Mouse (Mus musculus) adrenal gland (tissue): ENCODE measurements around the gene Cdh13.

ENCODE experiments used
- intact Hi-C: fragments of 180-260 bp; cut with DNase I; formaldehyde crosslinking; loops from one replicate; pipeline ENCODE4 v1.15.1; 2025

The Cdh13 gene

GRCm38 (mm10) chr8:118290266-118290665 lies 6.7 kb downstream of the Cdh13 start:
- intact Hi-C loops = no loop called here

GRCm38 (mm10) chr8:118296477-118296876 lies 12.9 kb downstream of the Cdh13 start:
- intact Hi-C loops = no loop called here

GRCm38 (mm10) chr8:118306957-118307356 lies 23.4 kb downstream of the Cdh13 start:
- intact Hi-C loops = no loop called here

- intact Hi-C loops = no loop called here
Observed at GRCm38 (mm10) chr8:118309106-118309505, 25.6 kb downstream of the Cdh13 start.

- intact Hi-C loops = no loop called here
Observed at GRCm38 (mm10) chr8:118313426-118314187, 30.1 kb downstream of the Cdh13 start.

GRCm38 (mm10) chr8:118314188-118314563 lies 30.6 kb downstream of the Cdh13 start:
- intact Hi-C loops = no loop called here

GRCm38 (mm10) chr8:118314932-118315331 lies 31.4 kb downstream of the Cdh13 start:
- intact Hi-C loops = no loop called here

GRCm38 (mm10) chr8:118316440-118316839 lies 32.9 kb downstream of the Cdh13 start:
- intact Hi-C loops = no loop called here

- intact Hi-C loops = no loop called here
Observed at GRCm38 (mm10) chr8:118320566-118320965, 37.0 kb downstream of the Cdh13 start.

GRCm38 (mm10) chr8:118323421-118323820 lies 39.9 kb downstream of the Cdh13 start:
- intact Hi-C loops = no loop called here

- intact Hi-C loops = no loop called here
Observed at GRCm38 (mm10) chr8:118334933-118335332, 51.4 kb downstream of the Cdh13 start.

GRCm38 (mm10) chr8:118339711-118340110 lies 56.2 kb downstream of the Cdh13 start:
- intact Hi-C loops = no loop called here

- intact Hi-C loops = no loop called here
Observed at GRCm38 (mm10) chr8:118343267-118343666, 59.7 kb downstream of the Cdh13 start.

- intact Hi-C loops = no loop called here
Observed at GRCm38 (mm10) chr8:118348710-118349489, 65.4 kb downstream of the Cdh13 start.

GRCm38 (mm10) chr8:118350136-118350535 lies 66.6 kb downstream of the Cdh13 start:
- intact Hi-C loops = no loop called here

GRCm38 (mm10) chr8:118353022-118353421 lies 69.5 kb downstream of the Cdh13 start:
- intact Hi-C loops = no loop called here

- intact Hi-C loops = no loop called here
Observed at GRCm38 (mm10) chr8:118357067-118357466, 73.5 kb downstream of the Cdh13 start.

GRCm38 (mm10) chr8:118357596-118357995 lies 74.1 kb downstream of the Cdh13 start:
- intact Hi-C loops = no loop called here

- intact Hi-C loops = no loop called here
Observed at GRCm38 (mm10) chr8:118363781-118364180, 80.2 kb downstream of the Cdh13 start.

GRCm38 (mm10) chr8:118373092-118373491 lies 89.6 kb downstream of the Cdh13 start:
- intact Hi-C loops = no loop called here

- intact Hi-C loops = no loop called here
Observed at GRCm38 (mm10) chr8:118374738-118375137, 91.2 kb downstream of the Cdh13 start.

- intact Hi-C loops = no loop called here
Observed at GRCm38 (mm10) chr8:118376791-118377190, 93.3 kb downstream of the Cdh13 start.

GRCm38 (mm10) chr8:118378985-118379384 lies 95.5 kb downstream of the Cdh13 start:
- intact Hi-C loops = no loop called here
